Mouse (Mus musculus) MEL (cell line): ENCODE results near the gene Zranb3. TPM values are rescaled to one million over a fixed set of nuclear protein-coding genes. Genes with fewer than 3 reads are reported as not detected.

ENCODE experiments used
- DNase-seq: peaks from one replicate; pipeline ENCODE4 v3.0.0; 2011; ENCODE audit warnings: low read depth, low spot score
- H3K27ac ChIP-seq: 2 replicates; pipeline ENCODE4 v1.5.1; 2012; ENCODE audit warnings: low read depth, mild to moderate bottlenecking, control low read depth, low read length, moderate library complexity; ENCODE audit not compliant: control insufficient read depth
- H3K27me3 ChIP-seq, 2 experiments: fragments of 150-350 bp in 1 of 2; sonication (generic) in 1 of 2; 2 replicates each; pipeline ENCODE4 v1.6.1; 2012; ENCODE audit warnings: low read length in 2 of 2, mild to moderate bottlenecking in 2 of 2, improper control_type of control experiment in 1 of 2, moderate library complexity in 1 of 2; ENCODE audit not compliant: insufficient read depth in 2 of 2, control insufficient read depth in 1 of 2
- H3K36me3 ChIP-seq, 2 experiments: 2 replicates each; pipeline ENCODE4 v1.6.1; 2012 to 2014; ENCODE audit warnings: low read length in 2 of 2, improper control_type of control experiment in 1 of 2, inconsistent platforms in 1 of 2, mild to moderate bottlenecking in 1 of 2; ENCODE audit not compliant: insufficient read depth in 2 of 2, control insufficient read depth in 1 of 2
- H3K4me1 ChIP-seq, 2 experiments: fragments of 150-350 bp in 1 of 2; sonication (generic) in 1 of 2; 2 replicates each; pipeline ENCODE4 v1.6.1; 2012; ENCODE audit warnings: low read length in 2 of 2, improper control_type of control experiment in 1 of 2, mild to moderate bottlenecking in 1 of 2; ENCODE audit not compliant: insufficient read depth in 2 of 2, control insufficient read depth in 1 of 2
- H3K4me3 ChIP-seq, 2 experiments: fragments of 150-350 bp in 1 of 2; sonication (generic) in 1 of 2; 2 replicates each; pipeline ENCODE4 v1.5.1; 2012; ENCODE audit warnings: low read depth in 2 of 2, low read length in 2 of 2, mild to moderate bottlenecking in 2 of 2, moderate library complexity in 2 of 2, control low read depth in 1 of 2, improper control_type of control experiment in 1 of 2; ENCODE audit not compliant: control insufficient read depth in 1 of 2, insufficient read depth in 1 of 2
- H3K79me2 ChIP-seq: 2 replicates; pipeline ENCODE4 v1.6.1; 2012; ENCODE audit warnings: mild to moderate bottlenecking, low read length, moderate library complexity; ENCODE audit not compliant: control insufficient read depth, poor library complexity, insufficient read depth
- H3K9ac ChIP-seq: 2 replicates; pipeline ENCODE4 v1.6.1; 2012; ENCODE audit warnings: low read depth, mild to moderate bottlenecking, control low read depth, low read length, moderate library complexity; ENCODE audit not compliant: control insufficient read depth, poor library complexity, severe bottlenecking
- H3K9me3 ChIP-seq: fragments of 150-350 bp; sonication (generic); replicated peaks from 2 replicates; pipeline ENCODE4 v1.6.1; 2012; ENCODE audit warnings: mild to moderate bottlenecking, low read length, improper control_type of control experiment, moderate library complexity; ENCODE audit not compliant: insufficient read depth
- BHLHE40 ChIP-seq: IDR thresholded peaks from 2 replicates; pipeline ENCODE4 v1.6.1; 2012; ENCODE audit warnings: low read depth, mild to moderate bottlenecking, inconsistent platforms, low read length, improper control_type of control experiment, borderline replicate concordance
- CHD1 ChIP-seq: IDR thresholded peaks from 2 replicates; pipeline ENCODE4 v1.6.1; 2012; ENCODE audit warnings: low read depth, mild to moderate bottlenecking, inconsistent platforms, low read length, improper control_type of control experiment
- ELF1 ChIP-seq: IDR thresholded peaks from 2 replicates; pipeline ENCODE4 v1.6.1; 2014; ENCODE audit warnings: low read depth, mild to moderate bottlenecking, inconsistent platforms, low read length, improper control_type of control experiment, moderate library complexity
- EP300 ChIP-seq, 2 experiments: IDR thresholded peaks; 2 replicates each; pipeline ENCODE4 v1.6.1; 2011; ENCODE audit warnings: improper control_type of control experiment in 2 of 2, low read length in 2 of 2, low read depth in 1 of 2, mild to moderate bottlenecking in 1 of 2
- GABPA ChIP-seq: IDR thresholded peaks from 2 replicates; pipeline ENCODE4 v1.6.1; 2012; ENCODE audit warnings: low read depth, mild to moderate bottlenecking, inconsistent platforms, low read length, improper control_type of control experiment, moderate library complexity
- GATA1 ChIP-seq: IDR thresholded peaks from 2 replicates; pipeline ENCODE4 v1.6.1; 2011; ENCODE audit warnings: low read depth, low read length, improper control_type of control experiment
- JUND ChIP-seq: IDR thresholded peaks from 2 replicates; pipeline ENCODE4 v1.6.1; 2011; ENCODE audit warnings: low read depth, mild to moderate bottlenecking, improper control_type of control experiment, low read length
- KAT2A ChIP-seq: conservative IDR thresholded peaks from 2 replicates; pipeline ENCODE4 v1.6.1; 2012; ENCODE audit warnings: low read depth, low read length, improper control_type of control experiment, inconsistent platforms
- MAX ChIP-seq: IDR thresholded peaks from 2 replicates; pipeline ENCODE4 v1.6.1; 2011; ENCODE audit warnings: low read length, improper control_type of control experiment
- MAZ ChIP-seq: IDR thresholded peaks from 2 replicates; pipeline ENCODE4 v1.6.1; 2012; ENCODE audit warnings: low read depth, mild to moderate bottlenecking, inconsistent platforms, low read length, improper control_type of control experiment
- MXI1 ChIP-seq: IDR thresholded peaks from 2 replicates; pipeline ENCODE4 v1.6.1; 2011; ENCODE audit warnings: mild to moderate bottlenecking, low read depth, low read length, improper control_type of control experiment
- MYC ChIP-seq: IDR thresholded peaks from 2 replicates; pipeline ENCODE4 v1.6.1; 2011; ENCODE audit warnings: low read depth, mild to moderate bottlenecking, low read length, improper control_type of control experiment, moderate library complexity
- NELFE ChIP-seq: IDR thresholded peaks from 2 replicates; pipeline ENCODE4 v1.6.1; 2011; ENCODE audit warnings: low read depth, low read length, improper control_type of control experiment
- RCOR1 ChIP-seq: IDR thresholded peaks from 2 replicates; pipeline ENCODE4 v1.6.1; 2012; ENCODE audit warnings: low read depth, mild to moderate bottlenecking, inconsistent platforms, low read length, improper control_type of control experiment
- TAL1 ChIP-seq: IDR thresholded peaks from 2 replicates; pipeline ENCODE4 v1.6.1; 2012; ENCODE audit warnings: mild to moderate bottlenecking, inconsistent platforms, low read length, moderate library complexity, mixed read lengths
- TBP ChIP-seq: IDR thresholded peaks from 2 replicates; pipeline ENCODE4 v1.8.0; 2011; ENCODE audit warnings: low read depth, low read length, improper control_type of control experiment
- UBTF ChIP-seq: IDR thresholded peaks from 2 replicates; pipeline ENCODE4 v1.6.1; 2012; ENCODE audit warnings: low read depth, mild to moderate bottlenecking, inconsistent platforms, low read length, improper control_type of control experiment, moderate library complexity, borderline replicate concordance; ENCODE audit not compliant: insufficient read depth
- USF1 ChIP-seq: IDR thresholded peaks from 2 replicates; pipeline ENCODE4 v1.6.1; 2014; ENCODE audit warnings: low read depth, mild to moderate bottlenecking, inconsistent platforms, low read length, improper control_type of control experiment, moderate library complexity
- ZMIZ1 ChIP-seq: IDR thresholded peaks from 2 replicates; pipeline ENCODE4 v1.6.1; 2012; ENCODE audit warnings: low read depth, mild to moderate bottlenecking, inconsistent platforms, low read length, improper control_type of control experiment, moderate library complexity
- ZNF384 ChIP-seq: IDR thresholded peaks from 2 replicates; pipeline ENCODE4 v1.6.1; 2012; ENCODE audit warnings: low read depth, mild to moderate bottlenecking, inconsistent platforms, low read length, improper control_type of control experiment
- polyA plus RNA-seq, 2 experiments: library from polyadenylated mRNA; stranded (reverse) in 1 of 2; unstranded in 1 of 2; fragments of >175 nt in 1 of 2; fragments of >200 nt in 1 of 2; gene quantifications; 2 replicates each; pipeline versions ENCODE4 v1.2.1 to v1.2.4; 2012; ENCODE audit warnings: low replicate concordance in 2 of 2, low read depth in 1 of 2; ENCODE audit not compliant: insufficient read length in 2 of 2, insufficient read depth in 1 of 2, missing spikeins in 1 of 2
- total RNA-seq: library from RNA; depleted of rRNA; stranded (reverse); fragments of 300-350 nt; gene quantifications from 2 replicates; pipeline ENCODE4 v1.2.3, GENCODE M21; 2012

Gene Zranb3
- total and polyA plus RNA-seq, 3 experiments = 3.9 to 4.1 TPM; not detected in 1

- TF ChIP-seq TAL1 = no peak
- TF ChIP-seq UBTF = no peak
- no peak for TF ChIP-seq GABPA
- no peak; the same call in 1 of the 2 replicates for TF ChIP-seq MXI1
These were observed at the start of gene Zranb3, which contains the start of gene R3hdm1 (continued) for GRCm38 (mm10) chr1:128102641-128103461.

DNA sequence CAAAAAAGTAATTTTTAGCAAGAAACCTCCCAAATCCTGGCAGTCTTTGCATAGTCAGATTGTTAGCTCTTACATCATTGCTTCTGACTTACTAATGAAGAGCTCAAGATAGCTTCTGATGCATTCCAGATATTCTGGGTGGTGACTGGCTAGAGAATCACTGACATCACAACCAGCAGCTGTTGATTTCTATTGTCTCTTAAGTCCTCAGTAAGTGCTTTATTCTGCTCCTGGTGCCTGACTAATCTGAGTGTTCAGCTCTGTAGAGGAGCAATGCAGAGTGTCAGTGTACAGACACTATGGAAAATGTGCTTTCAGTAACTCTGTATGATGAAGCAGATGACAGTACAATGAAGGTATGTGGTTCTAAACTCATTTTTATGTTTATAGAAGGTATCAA, 38.9 kb upstream of the Zranb3 start:
- TF ChIP-seq KAT2A = no peak
- TF ChIP-seq CHD1 = no peak
- no peak for TF ChIP-seq MAX
- TF ChIP-seq ZMIZ1 = no peak
- TF ChIP-seq ZNF384 = no peak
- TF ChIP-seq MYC = no peak
- no peak for TF ChIP-seq NELFE
- TF ChIP-seq BHLHE40 = no peak
- TF ChIP-seq EP300 (IDR thresholded peaks at IDR 0.05; ENCODE audit: low read depth in 1 of 2, low read length in 2 of 2) = no peak
- no peak for TF ChIP-seq ELF1
- no peak for TF ChIP-seq MAZ
- TF ChIP-seq RCOR1 = no peak
- TF ChIP-seq TBP = no peak
- TF ChIP-seq JUND = no peak
- TF ChIP-seq MXI1 = no peak
- no peak for TF ChIP-seq USF1
- TF ChIP-seq GATA1 = no peak
- TF ChIP-seq, all 39 proteins: peak for 0
- Histone ChIP-seq H3K27me3 (no peaks in the 10 kb centered on the region), H3K4me3 (no peak overlapping the region), H3K79me2 (peaks cover 7% of the 10 kb centered on the region), H3K4me1 (peaks cover 2 to 14% of the 10 kb centered on the region in 2 experiments; a peak in 3 of 4 replicates), H3K9ac (no peak overlapping the region), H3K9me3 (no peaks in the 10 kb centered on the region), H3K27ac (no peak overlapping the region), H3K36me3 (peaks cover 0 to 5% of the 10 kb centered on the region in 2 experiments; a peak in 2 of 4 replicates)
- no peak for DNase-seq
